Mouse (Mus musculus): ENCODE measurements around the gene Adgrb3. TPM values are rescaled to one million over a fixed set of nuclear protein-coding genes. Genes with fewer than 3 reads are reported as not detected.
"Not testable (repeated sequence)": the region's sequence is repeated elsewhere in the genome, so short reads cannot be mapped to it uniquely, and the experiment has no call there.

Adgrb3 gene
- total RNA-seq, 4 experiments from 2014 or later: 0.70 to 1.9 (median 1.4) TPM

GRCm38 (mm10) chr1:25510321-25511055 lies 319.0 kb downstream of the Adgrb3 start:
- no peak for DNase-seq

GRCm38 (mm10) chr1:25504313-25504712 lies 325.2 kb downstream of the Adgrb3 start:
- no peak for DNase-seq

GRCm38 (mm10) chr1:25503524-25503923 lies 326.0 kb downstream of the Adgrb3 start:
- DNase-seq: no peak

DNA sequence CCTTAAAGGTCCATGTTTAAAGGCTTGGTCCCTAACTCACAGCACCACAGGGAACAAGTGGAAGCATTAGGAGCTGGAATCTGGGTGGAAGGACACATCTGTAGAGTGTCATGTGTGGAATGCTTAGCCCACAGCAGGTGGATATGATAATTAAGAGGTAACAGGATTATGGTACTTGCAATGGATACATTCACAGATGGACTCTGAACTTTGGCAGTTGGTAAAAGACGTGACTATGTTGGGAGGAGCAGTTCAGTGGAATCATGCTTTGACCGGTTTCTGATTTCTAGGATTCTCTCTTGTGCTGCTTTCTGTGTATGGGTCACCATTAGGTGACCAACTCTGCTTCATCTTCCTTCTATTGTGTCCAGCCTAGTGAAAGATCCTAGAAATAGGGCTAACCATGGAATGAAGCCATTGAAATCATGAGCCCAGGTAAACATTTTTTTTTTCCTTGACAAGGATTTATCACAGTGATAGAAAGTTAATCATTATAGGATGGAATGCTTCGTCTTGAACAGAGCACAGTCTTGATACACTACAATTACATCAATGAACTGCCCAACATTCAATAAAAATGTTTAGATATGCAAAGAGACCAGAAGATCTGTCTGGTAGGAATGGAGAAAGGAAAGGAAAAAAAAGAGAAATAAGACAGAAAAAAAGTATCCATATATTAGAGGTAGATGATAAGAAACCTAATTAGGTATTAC lies 334.1 kb downstream of the Adgrb3 start:
- DNase-seq: no peak

- no peak for DNase-seq
Measured at GRCm38 (mm10) chr1:25491503-25491902, 338.0 kb downstream of the Adgrb3 start.

DNA sequence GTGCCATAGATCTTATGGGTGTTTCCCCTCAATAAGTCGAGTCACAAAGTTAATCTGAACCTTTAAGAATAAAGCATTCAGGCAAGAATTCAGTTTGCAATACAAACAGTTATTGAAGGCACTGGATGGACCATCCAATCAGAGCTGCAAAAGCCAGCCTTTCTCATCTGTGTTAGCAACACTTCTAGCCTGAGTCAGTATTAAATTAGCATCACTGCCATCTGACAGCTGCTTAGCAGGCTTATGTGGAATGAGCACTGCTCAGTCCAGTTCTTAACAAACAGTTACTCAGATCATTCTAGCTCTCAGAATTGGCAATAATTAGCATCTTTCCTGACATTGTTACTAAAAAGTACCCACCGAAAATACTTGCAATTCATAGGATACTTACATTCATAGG lies 339.3 kb downstream of the Adgrb3 start:
- no peak for DNase-seq

DNA sequence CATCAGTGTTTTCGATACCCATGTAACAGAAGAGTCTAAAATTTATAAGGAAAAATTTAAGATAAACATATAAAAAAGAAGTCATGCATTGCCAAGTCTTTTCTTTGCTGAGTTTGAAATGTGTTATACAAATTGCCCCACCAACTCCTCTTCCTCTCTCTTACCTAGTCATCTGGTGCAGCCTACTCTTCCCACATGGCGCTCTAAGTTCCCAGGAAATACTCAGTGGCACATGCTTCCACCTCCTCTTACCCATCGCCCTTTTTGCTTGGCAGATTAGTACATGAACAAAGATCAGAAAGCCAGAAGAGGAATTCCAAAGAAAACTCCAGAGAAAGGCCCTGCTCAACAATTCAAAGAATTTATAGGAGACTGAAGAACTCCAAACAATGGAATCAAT lies 353.8 kb downstream of the Adgrb3 start:
- DNase-seq: no peak

DNA sequence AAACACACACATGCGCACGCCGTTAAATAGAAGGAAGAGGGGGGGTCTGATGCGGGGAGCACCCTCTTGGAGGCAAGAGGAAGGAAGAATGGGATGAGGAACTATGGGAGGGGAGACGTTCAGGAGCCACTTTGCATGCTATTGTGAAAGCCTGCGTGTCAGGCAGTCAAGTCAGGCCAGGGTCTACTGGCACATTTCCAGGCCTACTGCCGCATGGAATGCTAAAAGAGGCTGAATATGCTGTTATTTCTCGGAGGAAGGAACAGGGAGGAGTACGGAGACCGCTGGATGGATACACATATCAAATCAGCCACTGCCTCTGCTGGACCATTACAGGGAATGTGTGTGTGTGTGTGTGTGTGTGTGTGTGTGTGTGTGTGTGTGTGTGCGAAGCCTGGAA lies 355.0 kb downstream of the Adgrb3 start:
- DNase-seq: no peak

GRCm38 (mm10) chr1:25471612-25472011 lies 357.9 kb downstream of the Adgrb3 start:
- DNase-seq: not testable (repeated sequence)

DNA sequence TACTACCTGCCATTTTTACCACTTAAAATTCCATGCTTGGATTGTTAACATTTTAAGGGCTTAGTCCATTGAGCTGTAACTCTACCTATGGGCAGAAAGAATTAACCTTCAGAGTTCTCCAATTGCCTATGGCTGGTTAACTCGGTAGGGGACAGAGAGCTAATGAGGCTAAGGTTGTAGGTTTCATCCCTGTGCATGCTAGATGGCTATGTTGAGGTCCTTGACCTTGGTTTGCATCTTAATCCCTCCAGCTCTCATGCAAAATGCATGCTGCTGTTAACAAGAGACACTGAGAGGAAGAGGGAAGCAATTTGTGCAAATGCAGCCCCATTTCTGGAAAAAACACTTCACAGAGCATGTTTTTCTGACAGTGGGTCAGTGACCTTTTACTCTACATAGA lies 366.9 kb downstream of the Adgrb3 start:
- no peak for DNase-seq

GRCm38 (mm10) chr1:25435506-25435905 lies 394.0 kb downstream of the Adgrb3 start:
- no peak for DNase-seq

GRCm38 (mm10) chr1:25430219-25430862 lies 399.2 kb downstream of the Adgrb3 start:
- no peak for DNase-seq

GRCm38 (mm10) chr1:25420701-25421100 lies 408.8 kb downstream of the Adgrb3 start:
- no peak for DNase-seq

- no peak for DNase-seq
Measured at GRCm38 (mm10) chr1:25419378-25419777, 410.1 kb downstream of the Adgrb3 start.

DNA sequence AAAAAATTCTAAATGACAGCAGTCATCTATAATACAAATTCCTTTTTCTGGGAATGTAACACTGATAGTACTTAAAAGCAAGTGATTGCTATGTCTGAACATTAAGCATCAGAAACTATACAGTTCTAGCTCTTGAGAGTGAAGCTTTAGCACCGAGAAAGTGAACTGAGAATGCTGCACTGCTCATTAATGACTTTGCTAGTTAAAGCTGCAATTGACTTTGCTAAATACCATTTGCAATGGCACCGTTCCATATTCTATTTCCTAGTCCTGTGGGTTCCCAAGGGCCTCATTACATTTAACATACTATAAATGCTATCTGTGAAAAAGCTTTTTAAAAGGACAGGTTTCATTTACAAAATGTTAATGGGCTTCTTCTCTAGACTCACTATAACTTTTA lies 414.4 kb downstream of the Adgrb3 start:
- no peak for DNase-seq

DNA sequence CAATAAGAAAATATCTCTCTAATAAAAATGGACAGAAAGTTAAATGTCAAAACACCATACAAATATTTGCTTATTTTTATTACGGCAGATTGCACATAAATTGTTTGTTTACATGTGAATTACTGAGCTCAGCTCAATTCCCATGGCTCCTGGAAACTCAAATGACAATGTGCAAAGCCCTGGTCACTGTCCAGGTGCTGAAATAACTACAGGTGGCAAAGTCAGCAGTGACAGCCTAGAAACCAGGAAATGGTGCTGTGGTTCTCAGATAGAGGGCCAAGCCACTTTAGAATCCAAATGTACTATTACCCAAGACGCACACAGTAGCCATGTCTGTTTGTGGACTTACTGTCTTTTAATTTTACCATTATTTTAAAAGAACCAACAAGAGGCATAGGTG lies 465.3 kb downstream of the Adgrb3 start:
- DNase-seq: no peak

- no peak for DNase-seq
Measured at GRCm38 (mm10) chr1:25358554-25358953, 471.0 kb downstream of the Adgrb3 start.

DNA sequence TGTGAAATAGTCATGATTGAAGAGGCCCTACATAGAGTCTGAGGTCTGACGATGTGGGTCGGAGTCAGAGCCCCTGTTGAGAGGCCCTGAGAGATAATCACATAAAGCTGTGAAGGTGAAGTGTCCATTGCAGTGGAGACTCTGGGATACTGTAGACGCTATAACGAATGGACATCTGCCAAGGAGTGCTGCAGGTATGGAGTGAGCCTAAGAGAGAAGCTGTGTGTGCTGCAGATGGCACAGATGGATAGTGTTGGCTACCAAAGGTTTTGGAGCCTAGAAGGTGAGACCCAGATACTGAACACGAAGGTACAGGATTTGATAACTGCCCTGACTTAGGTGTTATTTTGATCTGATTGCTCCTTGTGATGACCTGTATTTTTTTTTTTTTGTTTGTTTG lies 474.0 kb downstream of the Adgrb3 start:
- no peak for DNase-seq

DNA sequence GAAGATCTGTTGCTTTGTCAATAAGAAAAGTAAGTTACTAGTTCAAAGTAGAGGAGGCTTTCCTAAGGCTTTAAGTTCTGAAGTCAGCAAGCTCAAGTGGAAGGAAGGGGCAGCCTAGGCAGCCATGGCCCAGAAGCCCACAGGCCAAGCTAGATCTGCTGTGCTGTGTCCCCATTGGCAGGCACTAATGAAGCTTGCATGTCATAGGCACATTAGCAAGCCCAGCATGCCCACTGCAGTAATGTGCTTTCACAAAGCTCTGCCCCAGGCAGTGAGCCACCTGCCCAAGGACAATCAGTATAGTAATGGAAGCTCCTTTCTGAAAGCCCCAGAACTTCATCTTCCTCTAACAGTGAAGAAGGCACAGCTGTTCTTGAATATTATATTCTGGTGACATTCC lies 484.6 kb downstream of the Adgrb3 start:
- DNase-seq: no peak

DNA sequence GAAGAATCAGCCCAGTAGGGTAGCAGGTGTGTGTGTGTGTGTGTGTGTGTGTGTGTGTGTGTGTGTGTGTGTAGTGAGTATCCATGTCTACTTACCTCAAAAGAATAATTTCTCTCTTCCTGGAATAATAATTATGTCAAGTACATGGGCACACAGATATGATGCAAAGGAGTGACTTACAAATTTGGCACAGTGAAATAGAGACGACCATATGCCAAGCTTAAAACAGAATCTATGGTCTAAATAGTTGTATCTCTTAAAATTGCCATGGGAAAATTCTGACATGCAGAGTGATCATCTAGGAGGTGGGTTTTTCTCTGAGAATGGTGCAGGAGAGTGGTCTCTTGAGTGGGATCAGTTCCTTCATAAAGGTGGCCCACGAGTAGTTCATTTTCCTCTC lies 504.1 kb downstream of the Adgrb3 start:
- no peak for DNase-seq

DNA sequence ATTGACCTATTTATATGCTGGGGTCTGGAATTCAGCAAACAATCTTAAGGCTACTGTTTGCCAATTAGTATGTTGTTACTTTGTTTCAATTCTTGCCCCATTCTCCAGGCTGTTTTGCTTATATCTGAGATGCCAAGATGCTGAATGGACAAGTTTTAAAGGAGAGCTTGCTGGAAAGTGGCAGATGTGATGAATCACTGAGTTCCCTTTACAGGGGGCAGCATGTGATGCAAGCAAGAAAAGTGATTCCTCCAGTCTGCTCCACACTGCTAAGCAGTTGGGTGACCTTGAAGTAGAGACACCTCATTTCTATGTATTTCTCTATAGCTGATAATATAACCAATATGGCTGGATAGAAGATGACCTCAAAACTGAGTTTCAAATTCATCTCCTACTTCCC lies 512.4 kb downstream of the Adgrb3 start:
- DNase-seq: no peak

- DNase-seq: no peak
Measured at GRCm38 (mm10) chr1:25312344-25312743, 517.2 kb downstream of the Adgrb3 start.

- DNase-seq: no peak
Measured at GRCm38 (mm10) chr1:25310066-25310465, 519.4 kb downstream of the Adgrb3 start.

GRCm38 (mm10) chr1:25281471-25281870 lies 548.0 kb downstream of the Adgrb3 start:
- DNase-seq: no peak
